Mouse (Mus musculus): ENCODE results near the gene Ntm. TPM values are rescaled to one million over a fixed set of nuclear protein-coding genes. Genes with fewer than 3 reads are reported as not detected.

The Ntm gene
- polyA plus RNA-seq, 2 experiments, result 23.9 to 32.4 TPM

DNA sequence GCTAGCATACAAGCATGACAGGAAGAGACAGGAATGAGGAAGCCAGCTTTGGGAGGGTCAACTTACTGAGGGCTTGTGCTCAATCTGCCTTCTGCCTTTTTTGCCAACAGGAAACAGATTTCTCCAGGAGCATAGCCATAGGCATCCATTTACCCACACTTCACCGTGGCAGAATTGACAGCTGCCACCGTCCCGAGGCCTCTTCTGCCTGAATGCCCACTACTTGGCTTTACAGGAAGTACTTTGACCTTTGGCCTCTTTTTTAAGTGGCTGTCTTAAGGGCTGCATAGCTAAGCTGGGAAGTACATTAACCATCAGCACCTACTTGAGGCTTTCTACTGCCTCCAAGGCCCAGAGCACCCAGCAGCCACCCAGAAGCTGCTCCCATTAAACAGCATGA, 226.9 kb downstream of the Ntm start:
- 32% methylated on average over 3 of the region's 3 CpGs for WGBS
- no peak for ATAC-seq (ENCODE audit: low FRiP score, low read depth)
- no peak for TF ChIP-seq POLR2A (IDR thresholded peaks at IDR 0.05; ENCODE audit: borderline replicate concordance, extremely low read depth, insufficient read depth, insufficient read length)
- no peak overlapping the region for H3K4me2 ChIP-seq (replicated peaks; ENCODE audit: low read depth, low read length, severe bottlenecking)
- H3K27me3 ChIP-seq (ENCODE audit: control insufficient read depth, insufficient read depth, low read length), result no peaks in the 10 kb centered on the region
- no peak overlapping the region for H3K9ac ChIP-seq (ENCODE audit: low read depth, low read length, severe bottlenecking)
- H3K36me3 ChIP-seq (ENCODE audit: control insufficient read depth, insufficient read depth, low read length), result no peaks in the 10 kb centered on the region
- H3K4me3 ChIP-seq (replicated peaks; ENCODE audit: low read length), result no peak overlapping the region
- H3K27ac ChIP-seq (replicated peaks; ENCODE audit: low read depth, low read length), result no peak overlapping the region
- no peak for DNase-seq (ENCODE audit: low spot score)
- H3K4me1 ChIP-seq (ENCODE audit: control insufficient read depth, insufficient read depth, low read length), result no peaks in the 10 kb centered on the region
- H3K9me3 ChIP-seq (ENCODE audit: control insufficient read depth, low read length), result no peaks in the 10 kb centered on the region

DNA sequence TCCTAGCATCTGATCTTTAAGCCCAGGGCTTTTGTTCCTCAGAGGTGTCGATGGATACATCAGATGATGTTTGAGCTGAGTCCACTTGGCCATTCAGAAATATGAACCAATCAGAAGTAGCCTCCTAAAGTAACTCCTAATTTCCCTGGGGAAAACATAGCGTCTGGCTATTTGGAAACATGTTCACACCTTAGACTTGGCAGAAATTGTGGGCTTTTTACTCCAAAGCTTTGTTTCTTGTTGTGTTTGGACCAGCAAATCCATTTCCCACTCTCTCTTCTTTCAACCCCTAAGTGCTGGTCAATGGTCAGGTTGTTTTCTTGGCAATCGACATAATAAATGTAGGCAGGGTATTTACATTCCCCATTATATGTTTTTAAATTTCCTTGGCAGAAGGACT, 230.0 kb downstream of the Ntm start:
- TF ChIP-seq POLR2A (IDR thresholded peaks at IDR 0.05; ENCODE audit: borderline replicate concordance, extremely low read depth, insufficient read depth, insufficient read length), result no peak
- Histone ChIP-seq H3K9ac (ENCODE audit: low read depth, low read length, severe bottlenecking) (no peak overlapping the region), H3K36me3 (ENCODE audit: control insufficient read depth, insufficient read depth, low read length) (no peaks in the 10 kb centered on the region), H3K4me1 (ENCODE audit: control insufficient read depth, insufficient read depth, low read length) (no peaks in the 10 kb centered on the region), H3K4me2 (replicated peaks; ENCODE audit: low read depth, low read length, severe bottlenecking) (no peak overlapping the region), H3K4me3 (replicated peaks; ENCODE audit: low read length) (no peak overlapping the region), H3K9me3 (ENCODE audit: control insufficient read depth, low read length) (no peaks in the 10 kb centered on the region), H3K27ac (replicated peaks; ENCODE audit: low read depth, low read length) (no peak overlapping the region), H3K27me3 (ENCODE audit: control insufficient read depth, insufficient read depth, low read length) (no peaks in the 10 kb centered on the region)
- ATAC-seq (ENCODE audit: low FRiP score, low read depth) (no peak), DNase-seq (ENCODE audit: low spot score) (no peak)
- 49% methylated on average over 3 of the region's 3 CpGs for WGBS

DNA sequence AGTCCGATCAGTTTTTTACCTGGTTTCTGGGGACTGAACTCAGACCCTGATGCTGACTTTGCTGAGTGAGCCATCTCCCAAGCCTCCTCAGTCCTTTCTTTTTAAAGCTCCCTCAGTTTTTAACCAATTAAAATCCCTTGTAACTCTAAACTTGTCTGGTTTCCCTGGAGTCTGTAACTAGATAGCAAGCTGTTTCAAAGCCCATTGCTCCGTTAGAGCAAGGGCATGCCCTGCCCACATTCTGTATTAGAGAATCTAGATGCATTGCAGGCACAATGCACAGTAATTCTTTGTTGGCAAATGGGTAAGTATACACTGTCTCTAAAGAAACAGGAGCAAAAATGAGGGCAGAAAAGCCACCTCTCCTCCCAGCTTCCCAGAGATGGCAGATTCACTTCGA, 231.3 kb downstream of the Ntm start:
- H3K27me3 ChIP-seq (ENCODE audit: control insufficient read depth, insufficient read depth, low read length), result no peaks in the 10 kb centered on the region
- H3K4me1 ChIP-seq (ENCODE audit: control insufficient read depth, insufficient read depth, low read length), result no peaks in the 10 kb centered on the region
- no peak for DNase-seq (ENCODE audit: low spot score)
- TF ChIP-seq POLR2A (IDR thresholded peaks at IDR 0.05; ENCODE audit: borderline replicate concordance, extremely low read depth, insufficient read depth, insufficient read length), result no peak
- H3K27ac ChIP-seq (replicated peaks; ENCODE audit: low read depth, low read length), result no peak overlapping the region
- 48% methylated on average over 3 of the region's 3 CpGs for WGBS
- no peak overlapping the region for H3K4me3 ChIP-seq (replicated peaks; ENCODE audit: low read length)
- no peak overlapping the region for H3K4me2 ChIP-seq (replicated peaks; ENCODE audit: low read depth, low read length, severe bottlenecking)
- ATAC-seq (ENCODE audit: low FRiP score, low read depth), result no peak
- no peaks in the 10 kb centered on the region for H3K36me3 ChIP-seq (ENCODE audit: control insufficient read depth, insufficient read depth, low read length)
- H3K9me3 ChIP-seq (ENCODE audit: control insufficient read depth, low read length), result no peaks in the 10 kb centered on the region
- H3K9ac ChIP-seq (ENCODE audit: low read depth, low read length, severe bottlenecking), result no peak overlapping the region

- WGBS, result 69% methylated on average over 19 of the region's 19 CpGs
These were observed 235.2 kb downstream of the Ntm start for GRCm38 (mm10) chr9:29727540-29728432.

DNA sequence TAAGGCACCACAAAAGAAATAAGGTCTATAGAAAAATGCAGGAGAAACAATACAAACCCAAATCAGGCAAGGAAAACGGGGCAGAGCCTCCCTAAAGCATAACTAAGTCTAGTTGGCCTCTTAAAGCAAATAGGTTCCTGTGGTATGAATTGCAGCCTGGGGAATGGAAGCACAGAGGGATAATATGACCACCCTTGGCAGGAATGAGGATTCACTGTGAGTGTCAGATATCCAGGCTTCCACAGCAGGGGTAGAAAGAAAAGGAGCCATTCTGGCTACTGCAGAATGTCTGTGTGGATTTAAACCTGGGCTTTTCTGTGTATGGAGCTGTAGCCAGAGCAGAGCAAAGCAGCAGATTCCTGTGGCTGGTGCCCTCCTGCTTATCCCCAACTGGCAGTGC, 241.5 kb downstream of the Ntm start:
- Histone ChIP-seq H3K4me3 (replicated peaks; ENCODE audit: low read length) (no peak overlapping the region), H3K27ac (replicated peaks; ENCODE audit: low read depth, low read length) (no peak overlapping the region), H3K4me1 (ENCODE audit: control insufficient read depth, insufficient read depth, low read length) (no peaks in the 10 kb centered on the region), H3K36me3 (ENCODE audit: control insufficient read depth, insufficient read depth, low read length) (no peaks in the 10 kb centered on the region), H3K27me3 (ENCODE audit: control insufficient read depth, insufficient read depth, low read length) (no peaks in the 10 kb centered on the region), H3K9me3 (ENCODE audit: control insufficient read depth, low read length) (no peaks in the 10 kb centered on the region), H3K9ac (ENCODE audit: low read depth, low read length, severe bottlenecking) (no peak overlapping the region), H3K4me2 (replicated peaks; ENCODE audit: low read depth, low read length, severe bottlenecking) (no peak overlapping the region)
- no peak for DNase-seq (ENCODE audit: low spot score)
- WGBS, result 40% methylated on average over 1 of the region's 1 CpGs
- ATAC-seq (ENCODE audit: low FRiP score, low read depth), result no peak
- TF ChIP-seq POLR2A (IDR thresholded peaks at IDR 0.05; ENCODE audit: borderline replicate concordance, extremely low read depth, insufficient read depth, insufficient read length), result no peak

More at GRCm38 (mm10) chr9:29727540-29728432, 235.2 kb downstream of the Ntm start:
- no peak for TF ChIP-seq POLR2A (IDR thresholded peaks at IDR 0.05; ENCODE audit: borderline replicate concordance, extremely low read depth, insufficient read depth, insufficient read length)
- Histone ChIP-seq H3K9ac (ENCODE audit: low read depth, low read length, severe bottlenecking) (no peak overlapping the region), H3K9me3 (ENCODE audit: control insufficient read depth, low read length) (no peaks in the 10 kb centered on the region), H3K4me3 (replicated peaks; ENCODE audit: low read length) (no peak overlapping the region), H3K27ac (replicated peaks; ENCODE audit: low read depth, low read length) (no peak overlapping the region), H3K4me1 (ENCODE audit: control insufficient read depth, insufficient read depth, low read length) (no peaks in the 10 kb centered on the region), H3K36me3 (ENCODE audit: control insufficient read depth, insufficient read depth, low read length) (no peaks in the 10 kb centered on the region), H3K4me2 (replicated peaks; ENCODE audit: low read depth, low read length, severe bottlenecking) (no peak overlapping the region), H3K27me3 (ENCODE audit: control insufficient read depth, insufficient read depth, low read length) (no peaks in the 10 kb centered on the region)
- 0 out of 2 replicates have a peak, but pooled peaks have one; percentile 15 for ATAC-seq (ENCODE audit: low FRiP score, low read depth)
- peak; percentile 50 for DNase-seq (ENCODE audit: low spot score)
